Mouse (Mus musculus) ES-Bruce4 (cell line): Measurements from ENCODE around the gene Megf8. TPM values are rescaled to one million over a fixed set of nuclear protein-coding genes. Genes with fewer than 3 reads are reported as not detected.
A peak's percentile ranks its signal among the peaks of the same experiment; 100 is the strongest.

Experiments used
- H3K27ac ChIP-seq: 2 replicates; pipeline ENCODE4 v1.5.1; 2012; ENCODE audit warnings: low read length, inconsistent platforms; ENCODE audit not compliant: insufficient read depth
- H3K27me3 ChIP-seq: 2 replicates; pipeline ENCODE4 v1.6.1; 2012; ENCODE audit warnings: mild to moderate bottlenecking, low read length, inconsistent platforms; ENCODE audit not compliant: control insufficient read depth, poor library complexity, insufficient read depth, severe bottlenecking
- H3K36me3 ChIP-seq: 2 replicates; pipeline ENCODE4 v1.6.1; 2012; ENCODE audit warnings: inconsistent platforms, mild to moderate bottlenecking, low read length, moderate library complexity; ENCODE audit not compliant: control insufficient read depth, poor library complexity, insufficient read depth, severe bottlenecking
- H3K4me1 ChIP-seq: one replicate; pipeline ENCODE4 v1.8.1; 2011; ENCODE audit warnings: low read length; ENCODE audit not compliant: control insufficient read depth, insufficient read depth
- H3K4me3 ChIP-seq: 2 replicates; pipeline ENCODE4 v1.5.1; 2011; ENCODE audit warnings: low read depth, mild to moderate bottlenecking, low read length
- H3K9ac ChIP-seq: 2 replicates; pipeline ENCODE4 v1.6.1; 2012; ENCODE audit warnings: low read depth, mild to moderate bottlenecking, inconsistent platforms; ENCODE audit not compliant: poor library complexity, severe bottlenecking
- H3K9me3 ChIP-seq: replicated peaks from 2 replicates; pipeline ENCODE4 v1.6.1; 2012; ENCODE audit warnings: mild to moderate bottlenecking, low read length, inconsistent platforms; ENCODE audit not compliant: control insufficient read depth, poor library complexity, insufficient read depth, severe bottlenecking
- CTCF ChIP-seq: IDR thresholded peaks from one replicate; pipeline ENCODE4 v1.8.1; 2011; ENCODE audit warnings: low read depth, low read length
- EP300 ChIP-seq: IDR thresholded peaks from 2 replicates; pipeline ENCODE4 v1.6.1; 2011; ENCODE audit warnings: low read depth, low read length; ENCODE audit not compliant: insufficient read depth
- POLR2A ChIP-seq: IDR thresholded peaks from one replicate; pipeline ENCODE4 v1.8.1; 2011; ENCODE audit warnings: low read length; ENCODE audit not compliant: insufficient read depth
- polyA plus RNA-seq: library from polyadenylated mRNA; stranded (reverse); fragments of >200 nt; gene quantifications from 2 replicates; pipeline ENCODE4 v1.2.4, GENCODE M21; 2011; ENCODE audit warnings: low read depth; ENCODE audit not compliant: missing spikeins, insufficient read depth, insufficient read length

Gene Megf8
- polyA plus RNA-seq, 1 experiment: 22.2 TPM

GRCm38 (mm10) chr7:25269545-25270271 is 47.3 kb upstream of the Megf8 start:
- no peaks in the 10 kb centered on the region for H3K9me3 ChIP-seq
- no peak overlapping the region for H3K27ac ChIP-seq
- H3K27me3 ChIP-seq: no peaks in the 10 kb centered on the region
- peaks cover 4% of the 10 kb centered on the region for H3K4me1 ChIP-seq
- H3K36me3 ChIP-seq: no peaks in the 10 kb centered on the region
- TF ChIP-seq EP300 (no peak), POLR2A (no peak), CTCF (no peak)
- H3K9ac ChIP-seq: peak overlapping the region; percentile 82; the same call in 1 of the 2 replicates
- no peak overlapping the region for H3K4me3 ChIP-seq

- Histone ChIP-seq H3K9me3 (no peaks in the 10 kb centered on the region), H3K4me1 (peaks cover 8% of the 10 kb centered on the region), H3K36me3 (no peaks in the 10 kb centered on the region), H3K9ac (peak overlapping the region; percentile 14; the same call in 1 of the 2 replicates), H3K27ac (no peak overlapping the region), H3K27me3 (no peaks in the 10 kb centered on the region), H3K4me3 (peak overlapping the region; percentile 9; the same call in 1 of the 2 replicates)
- TF ChIP-seq EP300 (0 out of 2 replicates have a peak, but pooled peaks have one; percentile 10), CTCF (no peak)
Measured at GRCm38 (mm10) chr7:25270652-25271633, 46.0 kb upstream of the Megf8 start.

GRCm38 (mm10) chr7:25271651-25272444 is 45.1 kb upstream of the Megf8 start:
- Histone ChIP-seq H3K27ac (no peak overlapping the region), H3K9me3 (no peaks in the 10 kb centered on the region), H3K9ac (peak overlapping the region; percentile 14; the same call in 1 of the 2 replicates), H3K4me3 (peak overlapping the region; percentile 9), H3K36me3 (no peaks in the 10 kb centered on the region), H3K27me3 (no peaks in the 10 kb centered on the region), H3K4me1 (peaks cover 6% of the 10 kb centered on the region)
- TF ChIP-seq EP300 (no peak), POLR2A (no peak), CTCF (no peak)

- no peak for TF ChIP-seq CTCF
- no peak for TF ChIP-seq EP300
- no peak for TF ChIP-seq POLR2A
- peak overlapping the region; percentile 11 for H3K4me3 ChIP-seq
- H3K9me3 ChIP-seq: no peaks in the 10 kb centered on the region
- H3K27ac ChIP-seq: no peak overlapping the region
- H3K4me1 ChIP-seq: peaks cover 10% of the 10 kb centered on the region
- peak overlapping the region; percentile 14; the same call in 1 of the 2 replicates for H3K9ac ChIP-seq
- no peaks in the 10 kb centered on the region for H3K36me3 ChIP-seq
- no peaks in the 10 kb centered on the region for H3K27me3 ChIP-seq
Measured at GRCm38 (mm10) chr7:25272445-25273258, 44.3 kb upstream of the Megf8 start.
